Mouse (Mus musculus) gastrocnemius, adult 8-10 months (tissue): Measurements from ENCODE around the gene Slc8a2. TPM values are rescaled to one million over a fixed set of nuclear protein-coding genes. Genes with fewer than 3 reads are reported as not detected.

Source experiments
- DNase-seq, 2 experiments: peaks; one replicate each; pipeline ENCODE4 v3.0.0; 2022; ENCODE audit warnings: low spot score in 2 of 2
- total RNA-seq, 4 experiments: library from RNA; stranded (reverse); gene quantifications; 2 replicates each; pipeline ENCODE4 v1.2.4; 2022

Slc8a2 gene
- total RNA-seq, 4 experiments from 2014 or later = 0.07 to 0.19 (median 0.13) TPM

DNA sequence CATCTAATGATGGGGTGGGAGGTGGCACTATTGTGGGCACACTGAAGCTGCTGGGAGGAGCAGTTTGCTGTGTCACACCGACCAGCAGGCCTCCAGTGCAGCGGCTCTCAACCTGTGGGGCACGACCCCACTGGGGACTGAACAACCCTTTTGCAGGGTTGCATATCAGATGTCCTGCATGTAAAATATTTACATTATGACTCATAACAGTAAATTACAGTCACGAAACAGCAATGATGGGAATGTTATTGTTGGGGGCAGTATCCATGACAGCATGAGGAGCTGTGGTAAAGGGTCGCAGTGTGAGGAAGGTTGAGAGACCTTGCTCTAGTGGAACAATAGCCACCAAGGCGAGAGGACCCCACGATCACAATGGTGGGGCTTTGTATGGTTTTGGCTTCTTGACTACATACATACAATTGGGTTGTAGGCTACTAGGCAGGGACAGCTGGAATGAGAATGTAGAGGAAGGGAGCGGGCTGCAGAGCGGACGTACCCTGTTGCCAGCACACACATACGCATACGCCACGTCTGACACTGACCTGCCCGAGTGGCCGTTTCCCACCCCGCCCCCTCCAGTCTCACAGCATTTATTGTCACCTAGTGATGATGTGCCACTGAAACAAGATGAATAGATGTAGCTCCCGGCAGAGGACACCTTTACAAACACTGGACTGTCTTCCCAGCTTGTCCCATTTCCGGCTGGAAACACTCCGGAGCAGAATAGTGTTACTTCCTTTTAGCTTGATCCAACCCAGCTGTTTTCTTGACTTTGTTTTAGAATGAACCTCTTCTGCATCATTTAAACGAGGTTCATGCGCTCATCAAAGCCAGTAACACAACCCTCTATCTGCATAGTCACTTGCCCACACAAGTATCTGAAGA lies 79.4 kb downstream of the Slc8a2 start:
- DNase-seq = no peak

Other genes with a start within 250 kb of the Slc8a2 start
- gene Crx, start 249.9 kb upstream of the Slc8a2 start, total RNA-seq = not detected
- gene Crxos, start 247.2 kb upstream of the Slc8a2 start, total RNA-seq = not detected
- gene Selenow, start 207.4 kb upstream of the Slc8a2 start, total RNA-seq = 1,000 to 10,000 TPM; 1,735 to 2,070 (median 1,829) TPM
- gene Nop53, start 183.8 kb upstream of the Slc8a2 start, total RNA-seq = 10 to 100 TPM; 76.2 to 96.3 (median 82.3) TPM
- 10 to 100 TPM; 23.7 to 32.7 (median 28.2) TPM for gene Ehd2, start 162.3 kb upstream of the Slc8a2 start, total RNA-seq
- 1 to 10 TPM; 3.7 to 6.8 (median 5.6) TPM for gene Bicra, start 81.9 kb upstream of the Slc8a2 start, total RNA-seq
- gene Zfp541, start 68.0 kb upstream of the Slc8a2 start, total RNA-seq = not detected
- gene Napa, start 31.4 kb upstream of the Slc8a2 start, total RNA-seq = 100 to 1,000 TPM; 105 to 140 (median 115) TPM
- gene Kptn, start 9.9 kb upstream of the Slc8a2 start, total RNA-seq = 10 to 100 TPM; 10.7 to 13.4 (median 11.9) TPM
- 1 to 10 TPM in 2 of 4 experiments, under 1 TPM in 2; 0.58 to 1.5 (median 0.86) TPM for gene Meis3, start 45.3 kb downstream of the Slc8a2 start, total RNA-seq
- gene Dhx34, start 92.2 kb downstream of the Slc8a2 start, total RNA-seq = 1 to 10 TPM; 2.5 to 5.2 (median 4.0) TPM
- gene C5ar2, start 114.3 kb downstream of the Slc8a2 start, total RNA-seq = under 1 TPM; 0.19 to 0.25 (median 0.23) TPM
- gene C5ar1, start 129.7 kb downstream of the Slc8a2 start, total RNA-seq = 1 to 10 TPM in 2 of 4 experiments, under 1 TPM in 2; 0.44 to 1.4 (median 0.92) TPM
- 10 to 100 TPM; 13.6 to 19.4 (median 15.8) TPM for gene Inafm1, start 143.8 kb downstream of the Slc8a2 start, total RNA-seq
- 10 to 100 TPM; 28.4 to 37.4 (median 32.2) TPM for gene Ccdc9, start 157.0 kb downstream of the Slc8a2 start, total RNA-seq
- 1 to 10 TPM; 1.4 to 2.1 (median 1.5) TPM for gene Bbc3, start 178.6 kb downstream of the Slc8a2 start, total RNA-seq